In genomic region chr5:140749062-140749875, GRCm38 (mm10) we compare ENCODE assay signal across 8 mouse cellular contexts. TPM values are rescaled to one million over a fixed set of nuclear protein-coding genes. Genes with fewer than 3 reads are reported as not detected.
DNase-seq lines count a peak whose midpoint lies in the region; ATAC-seq and TF ChIP-seq lines count a peak whose summit lies in the region.

No protein-coding gene starts in this region.

- TF ChIP-seq CTCF in kidney, postnatal 0 days (IDR thresholded peaks at IDR 0.05; ENCODE audit: low read depth): peak; percentile 91

- H3K4me2 ChIP-seq in heart, embryonic 14.5 days (ENCODE audit: low read length): peak overlapping the region; percentile 54
- peak overlapping the region; percentile 60 for H3K4me2 ChIP-seq in kidney, postnatal 0 days (ENCODE audit: low read length)
- peak overlapping the region; percentile 62 for H3K4me2 ChIP-seq in liver, embryonic 15.5 days
- H3K4me2 ChIP-seq in neural tube, embryonic 11.5 days (ENCODE audit: low read depth): peak overlapping the region; percentile 26
- H3K4me2 ChIP-seq in stomach, embryonic 16.5 days (ENCODE audit: low read depth, low read length): peak overlapping the region; percentile 58

- peak overlapping the region; percentile 61; the same call in 1 of the 2 replicates for H3K27ac ChIP-seq in brown adipose tissue, adult 24 weeks (replicated peaks; ENCODE audit: low read depth, low read length)
- H3K27ac ChIP-seq in heart, embryonic 14.5 days (replicated peaks in 1 of 2; ENCODE audit: control insufficient read depth in 1 of 2, insufficient read depth in 1 of 2, low read depth in 2 of 2, low read length in 2 of 2): no peak overlapping the region
- H3K27ac ChIP-seq in kidney, postnatal 0 days: peak overlapping the region; percentile 52; the same call in 1 of the 2 replicates
- peak overlapping the region; percentile 38; the same call in 1 of the 2 replicates for H3K27ac ChIP-seq in liver, embryonic 15.5 days (replicated peaks)
- H3K27ac ChIP-seq in neural tube, embryonic 11.5 days (ENCODE audit: low read depth, low read length): 0 out of 2 replicates have a peak overlapping the region, but pooled peaks have one; percentile 4
- H3K27ac ChIP-seq in stomach, embryonic 16.5 days (ENCODE audit: low read length): no peak overlapping the region

- peak overlapping the region; percentile 54 for H3K4me3 ChIP-seq in brown adipose tissue, adult 24 weeks (ENCODE audit: insufficient read depth, low read depth, low read length)
- H3K4me3 ChIP-seq in erythroblast, embryonic 14.5 days (replicated peaks): peak overlapping the region; percentile 47
- peak overlapping the region; percentile 16 to 35 for H3K4me3 ChIP-seq in heart, embryonic 14.5 days (ENCODE audit: control insufficient read depth in 1 of 2, insufficient read depth in 1 of 2, low read depth in 1 of 2, low read length in 2 of 2)
- peak overlapping the region; percentile 25 for H3K4me3 ChIP-seq in kidney, postnatal 0 days (replicated peaks; ENCODE audit: low read depth, low read length)
- peak overlapping the region; percentile 39 for H3K4me3 ChIP-seq in liver, embryonic 15.5 days (replicated peaks)
- H3K4me3 ChIP-seq in neural tube, embryonic 11.5 days (ENCODE audit: low read depth, low read length): peak overlapping the region; percentile 1; the same call in 1 of the 2 replicates
- peak overlapping the region; percentile 37 for H3K4me3 ChIP-seq in stomach, embryonic 16.5 days (replicated peaks; ENCODE audit: low read length)

- 15% methylated on average over 12 of the region's 12 CpGs for WGBS in heart, embryonic 14.5 days
- WGBS in kidney, postnatal 0 days: 19% methylated on average over 12 of the region's 12 CpGs
- 7% methylated on average over 12 of the region's 12 CpGs for WGBS in liver, embryonic 15.5 days (ENCODE audit: insufficient replicate concordance)
- WGBS in neural tube, embryonic 11.5 days: 22% methylated on average over 12 of the region's 12 CpGs
- WGBS in stomach, embryonic 16.5 days: 14% methylated on average over 12 of the region's 12 CpGs

- peak; percentile 91 for DNase-seq in kidney, postnatal 0 days (ENCODE audit: low spot score)
- DNase-seq in neural tube, embryonic 11.5 days (ENCODE audit: low spot score): peak; percentile 81

- H3K9ac ChIP-seq in heart, embryonic 14.5 days (ENCODE audit: low read length): peak overlapping the region; percentile 46; the same call in 1 of the 2 replicates
- peak overlapping the region; percentile 46; the same call in 1 of the 2 replicates for H3K9ac ChIP-seq in kidney, postnatal 0 days (ENCODE audit: low read depth, low read length)
- peak overlapping the region; percentile 7; the same call in 1 of the 2 replicates for H3K9ac ChIP-seq in liver, embryonic 15.5 days
- H3K9ac ChIP-seq in neural tube, embryonic 11.5 days (ENCODE audit: low read length): peak overlapping the region; percentile 50
- H3K9ac ChIP-seq in stomach, embryonic 16.5 days (ENCODE audit: low read length): peak overlapping the region; percentile 67

- H3K27me3 ChIP-seq in erythroblast, embryonic 14.5 days (ENCODE audit: control insufficient read depth): no peaks in the 10 kb centered on the region
- no peaks in the 10 kb centered on the region for H3K27me3 ChIP-seq in heart, embryonic 14.5 days (ENCODE audit: control insufficient read depth, insufficient read depth, low read length)
- no peaks in the 10 kb centered on the region for H3K27me3 ChIP-seq in kidney, postnatal 0 days (ENCODE audit: insufficient read depth, low read length)
- no peaks in the 10 kb centered on the region for H3K27me3 ChIP-seq in liver, embryonic 15.5 days
- no peaks in the 10 kb centered on the region for H3K27me3 ChIP-seq in neural tube, embryonic 11.5 days (ENCODE audit: control insufficient read depth, insufficient read depth, low read length)
- H3K27me3 ChIP-seq in stomach, embryonic 16.5 days (ENCODE audit: control insufficient read depth, insufficient read depth, low read length): no peaks in the 10 kb centered on the region

- H3K9me3 ChIP-seq in erythroblast, embryonic 14.5 days (ENCODE audit: control insufficient read depth, low read length): peaks cover 14% of the 10 kb centered on the region
- H3K9me3 ChIP-seq in heart, embryonic 14.5 days (ENCODE audit: control insufficient read depth, low read length): peaks cover 5% of the 10 kb centered on the region
- no peaks in the 10 kb centered on the region for H3K9me3 ChIP-seq in kidney, postnatal 0 days (replicated peaks; ENCODE audit: low read length)
- no peaks in the 10 kb centered on the region for H3K9me3 ChIP-seq in liver, embryonic 15.5 days (replicated peaks)
- H3K9me3 ChIP-seq in neural tube, embryonic 11.5 days (ENCODE audit: control insufficient read depth, low read length): peaks cover 4% of the 10 kb centered on the region
- peaks cover 5% of the 10 kb centered on the region; the same call in 1 of the 2 replicates for H3K9me3 ChIP-seq in stomach, embryonic 16.5 days (replicated peaks; ENCODE audit: control insufficient read depth, low read length)

- peak; percentile 81 for ATAC-seq in CD4-positive, CD25-positive, alpha-beta regulatory T cell, adult 4 months
- peak; percentile 60 for ATAC-seq in heart, embryonic 14.5 days (ENCODE audit: insufficient number of reproducible peaks, insufficient read depth, low FRiP score, low read depth)
- ATAC-seq in kidney, postnatal 0 days (replicated peaks; ENCODE audit: low FRiP score, low read depth): peak; percentile 66
- peak; percentile 67 for ATAC-seq in liver, embryonic 15.5 days (ENCODE audit: insufficient read depth)
- peak; percentile 76 for ATAC-seq in neural tube, embryonic 11.5 days (ENCODE audit: insufficient read depth, low FRiP score, low TSS enrichment)
- peak; percentile 71 for ATAC-seq in stomach, embryonic 16.5 days (ENCODE audit: insufficient read depth, low FRiP score)

- H3K36me3 ChIP-seq in erythroblast, embryonic 14.5 days (ENCODE audit: control insufficient read depth): no peaks in the 10 kb centered on the region; the same call in 1 of the 2 replicates
- no peaks in the 10 kb centered on the region for H3K36me3 ChIP-seq in heart, embryonic 14.5 days (ENCODE audit: control insufficient read depth, insufficient read depth, low read length)
- no peaks in the 10 kb centered on the region for H3K36me3 ChIP-seq in kidney, postnatal 0 days (ENCODE audit: insufficient read depth, low read length)
- H3K36me3 ChIP-seq in liver, embryonic 15.5 days (replicated peaks): no peaks in the 10 kb centered on the region
- no peaks in the 10 kb centered on the region for H3K36me3 ChIP-seq in neural tube, embryonic 11.5 days (ENCODE audit: control insufficient read depth, insufficient read depth, low read length)
- H3K36me3 ChIP-seq in stomach, embryonic 16.5 days (ENCODE audit: control insufficient read depth, insufficient read depth, low read length): no peaks in the 10 kb centered on the region

- peaks cover 9% of the 10 kb centered on the region for H3K4me1 ChIP-seq in brown adipose tissue, adult 24 weeks (ENCODE audit: control insufficient read depth, insufficient read depth, insufficient read length, low read length)
- peaks cover 12% of the 10 kb centered on the region for H3K4me1 ChIP-seq in erythroblast, embryonic 14.5 days (ENCODE audit: control insufficient read depth)
- 0 out of 4 replicates have a peak, but pooled peaks cover 3% of the 10 kb centered on the region in 2 experiments for H3K4me1 ChIP-seq in heart, embryonic 14.5 days (ENCODE audit: control insufficient read depth in 2 of 2, insufficient read depth in 2 of 2, low read length in 2 of 2)
- no peaks in the 10 kb centered on the region for H3K4me1 ChIP-seq in kidney, postnatal 0 days (replicated peaks; ENCODE audit: insufficient read depth, low read length)
- peaks cover 11% of the 10 kb centered on the region for H3K4me1 ChIP-seq in liver, embryonic 15.5 days (replicated peaks)
- H3K4me1 ChIP-seq in neural tube, embryonic 11.5 days (ENCODE audit: control insufficient read depth, insufficient read depth, low read length): no peaks in the 10 kb centered on the region
- peaks cover 6% of the 10 kb centered on the region for H3K4me1 ChIP-seq in stomach, embryonic 16.5 days (ENCODE audit: control insufficient read depth, insufficient read depth, low read length)

RNA-seq across cellular contexts. Expression of gene Amz1, which starts 25.3 kb away (rescaled TPM):
- polyA plus RNA-seq in CD4-positive, CD25-positive, alpha-beta regulatory T cell, adult 4 months (2017; shearing (Covaris generic)): under 1 TPM; 0.33 to 0.50 TPM
- polyA plus RNA-seq in brown adipose tissue, adult 24 weeks (2012; ENCODE audit: insufficient read depth, insufficient read length, missing spikeins): 0.63 TPM in 1 of 2 replicates, not detected in the other
- polyA plus RNA-seq in erythroblast, embryonic 14.5 days (2012): 0.04 TPM in 1 of 2 replicates, not detected in the other
- polyA plus RNA-seq in heart, embryonic 14.5 days (2014; fragmentation: Nextera tagmentation; extraction: Ambion mirVana): 1.0 and 1.2 TPM in 2 replicates
- 1.8 and 2.0 TPM in 2 replicates for polyA plus RNA-seq in kidney, postnatal 0 days (2015; fragmentation: Nextera tagmentation; extraction: Ambion mirVana)
- polyA plus RNA-seq in liver, embryonic 15.5 days (2015; fragmentation: Nextera tagmentation; extraction: Ambion mirVana): 1.4 and 1.7 TPM in 2 replicates
- polyA plus RNA-seq in neural tube, embryonic 11.5 days (2014; fragmentation: Nextera tagmentation; extraction: Ambion mirVana): 0.38 and 0.69 TPM in 2 replicates
- polyA plus RNA-seq in stomach, embryonic 16.5 days (2015; fragmentation: Nextera tagmentation; extraction: Ambion mirVana): 1.00 and 1.2 TPM in 2 replicates

RNA-seq across cellular contexts. Expression of gene Brat1, which starts 44.5 kb away (rescaled TPM):
- 10 to 100 TPM; 15.4 to 33.1 TPM for polyA plus RNA-seq in CD4-positive, CD25-positive, alpha-beta regulatory T cell, adult 4 months (2017; shearing (Covaris generic))
- polyA plus RNA-seq in brown adipose tissue, adult 24 weeks (2012; ENCODE audit: insufficient read depth, insufficient read length, missing spikeins): 4.8 and 5.1 TPM in 2 replicates
- 0.31 and 0.34 TPM in 2 replicates for polyA plus RNA-seq in erythroblast, embryonic 14.5 days (2012)
- 8.9 and 9.4 TPM in 2 replicates for polyA plus RNA-seq in heart, embryonic 14.5 days (2014; fragmentation: Nextera tagmentation; extraction: Ambion mirVana)
- polyA plus RNA-seq in kidney, postnatal 0 days (2015; fragmentation: Nextera tagmentation; extraction: Ambion mirVana): 16.7 and 18.3 TPM in 2 replicates
- polyA plus RNA-seq in liver, embryonic 15.5 days (2015; fragmentation: Nextera tagmentation; extraction: Ambion mirVana): 7.2 and 7.5 TPM in 2 replicates
- polyA plus RNA-seq in neural tube, embryonic 11.5 days (2014; fragmentation: Nextera tagmentation; extraction: Ambion mirVana): 15.1 and 15.9 TPM in 2 replicates
- 20.4 and 20.7 TPM in 2 replicates for polyA plus RNA-seq in stomach, embryonic 16.5 days (2015; fragmentation: Nextera tagmentation; extraction: Ambion mirVana)

RNA-seq across cellular contexts. Expression of gene Iqce, which starts 47.1 kb away (rescaled TPM):
- 10 to 100 TPM; 22.2 to 34.3 TPM for polyA plus RNA-seq in CD4-positive, CD25-positive, alpha-beta regulatory T cell, adult 4 months (2017; shearing (Covaris generic))
- polyA plus RNA-seq in brown adipose tissue, adult 24 weeks (2012; ENCODE audit: insufficient read depth, insufficient read length, missing spikeins): 2.4 and 3.1 TPM in 2 replicates
- polyA plus RNA-seq in erythroblast, embryonic 14.5 days (2012): 0.06 and 0.16 TPM in 2 replicates
- 7.7 and 8.0 TPM in 2 replicates for polyA plus RNA-seq in heart, embryonic 14.5 days (2014; fragmentation: Nextera tagmentation; extraction: Ambion mirVana)
- 18.7 and 19.7 TPM in 2 replicates for polyA plus RNA-seq in kidney, postnatal 0 days (2015; fragmentation: Nextera tagmentation; extraction: Ambion mirVana)
- 4.1 and 4.2 TPM in 2 replicates for polyA plus RNA-seq in liver, embryonic 15.5 days (2015; fragmentation: Nextera tagmentation; extraction: Ambion mirVana)
- polyA plus RNA-seq in neural tube, embryonic 11.5 days (2014; fragmentation: Nextera tagmentation; extraction: Ambion mirVana): 18.3 and 18.4 TPM in 2 replicates
- polyA plus RNA-seq in stomach, embryonic 16.5 days (2015; fragmentation: Nextera tagmentation; extraction: Ambion mirVana): 19.2 and 21.1 TPM in 2 replicates

Comparison
In these comparisons a context has a peak if more than half of its experiments do, and no peak if none do; other contexts are left out.
1. H3K27ac ChIP-seq: peak in brown adipose tissue, adult 24 weeks (single experiment), kidney, postnatal 0 days (single experiment), liver, embryonic 15.5 days (single experiment) and neural tube, embryonic 11.5 days (single experiment); none in heart, embryonic 14.5 days (0 of 2) and stomach, embryonic 16.5 days (single experiment).
2. H3K4me3 ChIP-seq: peak in every context shown above with its lines; median percentile 54 in brown adipose tissue, adult 24 weeks; 47 in erythroblast, embryonic 14.5 days; 39 in liver, embryonic 15.5 days; 37 in stomach, embryonic 16.5 days; 26 in heart, embryonic 14.5 days; 25 in kidney, postnatal 0 days; 1 in neural tube, embryonic 11.5 days.
3. H3K9ac ChIP-seq: peak in every context shown above with its lines; median percentile 67 in stomach, embryonic 16.5 days; 50 in neural tube, embryonic 11.5 days; 46 in heart, embryonic 14.5 days; 46 in kidney, postnatal 0 days; 7 in liver, embryonic 15.5 days.
4. Peak in every context shown above with its lines, with median percentiles within 50 percentile points of each other: ATAC-seq and H3K4me2 ChIP-seq.